In the genomic region with DNA sequence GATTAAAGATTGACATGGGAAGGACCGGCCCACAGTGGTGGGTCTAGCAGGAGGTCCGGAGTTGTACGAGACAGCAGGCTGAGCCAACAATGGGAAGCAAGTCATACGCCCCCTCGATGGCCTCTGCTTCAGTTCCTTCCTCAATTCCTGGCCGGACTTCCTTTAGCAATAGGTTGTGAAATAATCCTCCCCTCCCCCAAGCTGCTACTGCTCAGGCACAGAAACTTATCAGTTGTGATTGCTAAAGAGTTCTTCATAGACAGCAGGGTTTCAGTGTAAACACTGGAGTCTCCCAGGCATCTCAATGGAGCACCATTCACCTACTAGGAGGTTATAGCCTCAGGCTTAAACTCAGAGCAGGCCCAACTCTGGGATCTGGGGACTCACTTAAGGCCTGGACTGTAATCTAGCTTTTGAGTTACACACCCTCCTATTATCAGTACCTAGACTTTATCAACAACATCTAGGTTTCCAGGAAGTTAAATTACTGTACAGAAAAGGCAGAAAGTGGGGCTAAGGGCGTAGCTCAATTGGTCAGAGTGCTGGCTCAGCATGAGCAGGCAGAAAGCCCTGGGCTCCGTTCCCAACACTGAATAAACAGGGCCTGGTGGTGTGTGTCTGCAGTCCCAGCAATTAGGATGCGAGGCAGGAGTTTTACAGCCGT, we compare ENCODE assay signal across 8 mouse cellular contexts.
A peak's percentile ranks its signal among the peaks of the same experiment; 100 is the strongest.
DNase-seq lines count a peak whose midpoint lies in the region; ATAC-seq and TF ChIP-seq lines count a peak whose summit lies in the region.

No protein-coding gene starts in this region.

- peak; percentile 51 to 65 for DNase-seq in adrenal gland, postnatal 36 days
- peak; percentile 78 to 86 for DNase-seq in heart, postnatal 14 days
- DNase-seq in large intestine, adult 2 months (ENCODE audit: low read depth, low spot score) = peak; percentile 92
- DNase-seq in lung, embryonic 14.5 days = peak; percentile 89
- DNase-seq in ovary, postnatal 10 days (ENCODE audit: low spot score) = peak; percentile 58
- DNase-seq in thymus, adult 2 months = no peak

- H3K4me1 ChIP-seq in forebrain, embryonic 12.5 days = peaks cover 11% of the 10 kb centered on the region
- H3K4me1 ChIP-seq in lung, embryonic 14.5 days (ENCODE audit: insufficient read depth) = peaks cover 8% of the 10 kb centered on the region; the same call in 1 of the 2 replicates
- H3K4me1 ChIP-seq in thymus, adult 2 months (replicated peaks; ENCODE audit: control insufficient read depth, insufficient read depth, low read length) = no peaks in the 10 kb centered on the region

- 61% methylated on average over 10 of the region's 10 CpGs for WGBS in forebrain, embryonic 12.5 days
- 8% methylated on average over 10 of the region's 10 CpGs for WGBS in large intestine, adult 2 months
- WGBS in lung, embryonic 14.5 days = 29% methylated on average over 10 of the region's 10 CpGs
- 71% methylated on average over 10 of the region's 10 CpGs for WGBS in thymus, adult 2 months

- H3K27me3 ChIP-seq in forebrain, embryonic 12.5 days = no peaks in the 10 kb centered on the region
- no peaks in the 10 kb centered on the region for H3K27me3 ChIP-seq in lung, embryonic 14.5 days (ENCODE audit: insufficient read depth, low read length)
- no peaks in the 10 kb centered on the region for H3K27me3 ChIP-seq in thymus, adult 2 months (ENCODE audit: control insufficient read depth, insufficient read depth, low read length)

- peak overlapping the region; percentile 69 for H3K27ac ChIP-seq in forebrain, embryonic 12.5 days
- peak overlapping the region; percentile 68; the same call in 1 of the 2 replicates for H3K27ac ChIP-seq in lung, embryonic 14.5 days (ENCODE audit: low read depth)
- no peak overlapping the region for H3K27ac ChIP-seq in thymus, adult 2 months (ENCODE audit: control insufficient read depth, insufficient read depth, low read length)

- peak; percentile 58 for ATAC-seq in CD4-positive, CD25-positive, alpha-beta regulatory T cell, adult 4 months
- 0 out of 2 replicates have a peak, but pooled peaks have one; percentile 53 for ATAC-seq in forebrain, embryonic 12.5 days (ENCODE audit: low FRiP score)
- peak; percentile 91 for ATAC-seq in lung, embryonic 14.5 days (ENCODE audit: insufficient read depth)

- H3K4me2 ChIP-seq in forebrain, embryonic 12.5 days = no peak overlapping the region
- peak overlapping the region; percentile 5; the same call in 1 of the 2 replicates for H3K4me2 ChIP-seq in lung, embryonic 14.5 days

- no peak overlapping the region for H3K9ac ChIP-seq in forebrain, embryonic 12.5 days
- H3K9ac ChIP-seq in lung, embryonic 14.5 days = no peak overlapping the region

- TF ChIP-seq CTCF in lung, embryonic 14.5 days (IDR thresholded peaks at IDR 0.05; ENCODE audit: low read depth) = no peak
- TF ChIP-seq CTCF in thymus, adult 2 months (IDR thresholded peaks at IDR 0.05; ENCODE audit: borderline replicate concordance, control insufficient read depth, extremely low read depth, insufficient read depth, low read length, poor library complexity) = no peak

- H3K9me3 ChIP-seq in forebrain, embryonic 12.5 days = no peaks in the 10 kb centered on the region
- H3K9me3 ChIP-seq in lung, embryonic 14.5 days (ENCODE audit: low read depth, low read length) = no peaks in the 10 kb centered on the region

- intact Hi-C loops in heart, postnatal 14 days (cut with DNase I) = loop anchor here (2.0 kb wide), 1 partner anchor 29 kb away; no protein-coding TSS in a partner anchor

- H3K4me3 ChIP-seq in forebrain, embryonic 12.5 days (replicated peaks) = no peak overlapping the region
- no peak overlapping the region for H3K4me3 ChIP-seq in lung, embryonic 14.5 days (ENCODE audit: low read depth, low read length)
- no peak overlapping the region for H3K4me3 ChIP-seq in thymus, adult 2 months (ENCODE audit: control insufficient read depth, insufficient read depth, low read length)

- peaks cover 22% of the 10 kb centered on the region for H3K36me3 ChIP-seq in forebrain, embryonic 12.5 days (replicated peaks)
- 0 out of 2 replicates have a peak, but pooled peaks cover 10% of the 10 kb centered on the region for H3K36me3 ChIP-seq in lung, embryonic 14.5 days (ENCODE audit: insufficient read depth)
- no peaks in the 10 kb centered on the region for H3K36me3 ChIP-seq in thymus, adult 2 months (ENCODE audit: control insufficient read depth, insufficient read depth, low read length)

- TF ChIP-seq POLR2A in thymus, adult 2 months (IDR thresholded peaks at IDR 0.05; ENCODE audit: control insufficient read depth, extremely low read depth, insufficient read depth, low read length, poor library complexity) = no peak
